Mouse (Mus musculus) E14TG2a.4 (cell line): ENCODE results near the gene Ina.
A peak's percentile ranks its signal among the peaks of the same experiment; 100 is the strongest.

Experiments
- H3K27me3 ChIP-seq: 2 replicates; pipeline ENCODE4 v1.6.1; 2014; ENCODE audit warnings: low read length, control low read depth; ENCODE audit not compliant: insufficient read depth
- H3K36me3 ChIP-seq: 2 replicates; pipeline ENCODE4 v1.6.1; 2014; ENCODE audit warnings: low read length, control low read depth; ENCODE audit not compliant: insufficient read depth
- H3K4me1 ChIP-seq: replicated peaks from 2 replicates; pipeline ENCODE4 v1.6.1; 2014; ENCODE audit warnings: low read depth, low read length, control low read depth
- H3K4me3 ChIP-seq: replicated peaks from 2 replicates; pipeline ENCODE4 v1.5.1; 2014; ENCODE audit warnings: mild to moderate bottlenecking, low read length
- H3K9me3 ChIP-seq: 2 replicates; pipeline ENCODE4 v1.6.1; 2014; ENCODE audit warnings: low read length, control low read depth
- CTCF ChIP-seq: conservative IDR thresholded peaks from 2 replicates; pipeline ENCODE4 v1.5.1; 2014; ENCODE audit warnings: low read length
- NANOG ChIP-seq: IDR thresholded peaks from 2 replicates; pipeline ENCODE4 v1.6.1; 2014; ENCODE audit warnings: borderline replicate concordance, low read length, mixed read lengths
- POU5F1 ChIP-seq: IDR thresholded peaks from 2 replicates; pipeline ENCODE4 v1.6.1; 2014; ENCODE audit warnings: low read length, borderline replicate concordance

Ina gene

DNA sequence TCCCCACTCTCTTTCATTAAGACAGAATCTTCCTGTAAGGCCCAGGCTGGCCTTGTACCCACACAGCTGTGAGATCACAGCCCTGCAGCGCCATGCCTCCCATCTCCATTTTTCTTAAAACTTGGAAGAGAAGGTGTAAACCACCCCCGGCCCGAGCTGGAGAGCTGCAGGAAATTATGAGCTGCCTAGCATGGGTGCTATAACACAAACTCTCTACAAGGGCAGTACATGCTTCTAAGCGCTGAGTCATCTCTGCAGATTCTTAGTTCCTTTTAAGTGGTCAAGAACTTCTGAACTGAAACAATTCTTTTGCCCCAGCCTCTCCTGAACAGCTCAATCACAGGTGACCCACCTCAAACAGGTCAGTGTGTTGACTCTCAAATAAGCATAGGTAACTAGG lies 20.4 kb downstream of the Ina start:
- Histone ChIP-seq H3K4me1 (peaks cover 8% of the 10 kb centered on the region), H3K4me3 (no peak overlapping the region), H3K36me3 (peaks cover 81% of the 10 kb centered on the region), H3K9me3 (no peaks in the 10 kb centered on the region), H3K27me3 (no peaks in the 10 kb centered on the region)
- TF ChIP-seq NANOG: no peak
- no peak for TF ChIP-seq POU5F1
- TF ChIP-seq CTCF: no peak

DNA sequence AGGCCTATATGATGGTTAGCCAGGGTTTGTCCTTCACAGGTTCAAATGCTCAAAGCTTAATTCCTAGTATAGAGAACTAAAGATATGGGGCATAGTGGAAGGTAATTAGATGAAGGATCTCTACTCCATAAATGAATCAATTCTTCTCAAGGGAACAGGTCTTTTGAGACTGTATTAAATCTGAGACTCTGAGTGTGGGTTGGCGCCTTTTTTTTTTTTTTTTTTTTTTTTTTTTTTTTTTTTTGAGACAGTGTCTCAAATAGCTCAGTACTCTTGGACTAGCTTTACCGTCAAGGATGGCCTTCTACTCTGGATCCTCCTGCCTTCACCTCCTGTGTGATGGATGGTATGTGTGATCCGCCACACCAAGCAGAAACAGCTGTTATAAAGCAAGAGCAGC lies 22.1 kb downstream of the Ina start:
- no peaks in the 10 kb centered on the region for H3K27me3 ChIP-seq
- peaks cover 19% of the 10 kb centered on the region for H3K4me1 ChIP-seq
- H3K9me3 ChIP-seq: no peaks in the 10 kb centered on the region
- H3K36me3 ChIP-seq: peaks cover 97% of the 10 kb centered on the region
- TF ChIP-seq POU5F1: no peak
- no peak for TF ChIP-seq NANOG
- no peak for TF ChIP-seq CTCF
- H3K4me3 ChIP-seq: no peak overlapping the region

DNA sequence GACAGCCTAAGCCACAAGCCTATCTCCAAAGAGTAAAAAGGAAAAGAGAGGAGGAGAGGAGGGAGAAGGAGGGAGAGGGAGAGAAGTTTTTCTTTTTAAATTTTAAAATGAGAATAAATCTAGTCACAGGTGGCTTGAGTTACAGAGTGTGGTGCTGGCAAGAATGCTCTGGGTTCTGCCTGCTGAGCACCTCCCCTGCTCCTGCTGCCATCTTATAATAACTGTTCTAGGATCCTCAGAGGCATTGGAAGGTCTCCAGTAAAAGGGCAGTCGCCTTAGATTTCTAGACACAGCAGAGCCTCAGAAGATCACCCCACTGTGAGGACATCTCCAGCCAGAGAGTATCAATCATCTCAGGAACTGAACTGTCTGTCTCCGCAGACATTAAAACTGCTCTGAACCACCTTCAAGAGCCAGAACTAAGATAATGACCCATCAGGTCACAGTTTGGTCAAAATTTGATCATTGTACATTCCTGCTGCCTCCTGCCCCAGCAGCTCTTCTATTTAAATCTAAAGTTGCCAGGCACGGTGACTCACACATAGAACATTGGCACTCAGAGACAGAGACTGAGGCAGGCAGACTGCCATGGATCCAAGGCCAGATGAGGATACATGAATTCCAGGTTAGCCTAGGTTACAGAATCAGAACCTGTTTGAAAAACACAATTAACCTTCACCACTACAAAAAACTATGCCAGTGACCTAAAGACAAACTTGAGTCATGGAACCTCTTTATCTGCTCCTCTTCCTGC lies 26.4 kb downstream of the Ina start:
- Histone ChIP-seq H3K27me3 (no peaks in the 10 kb centered on the region), H3K36me3 (peaks cover 96% of the 10 kb centered on the region), H3K4me1 (peaks cover 36% of the 10 kb centered on the region), H3K9me3 (no peaks in the 10 kb centered on the region), H3K4me3 (no peak overlapping the region)
- TF ChIP-seq CTCF (no peak), NANOG (no peak), POU5F1 (no peak)

DNA sequence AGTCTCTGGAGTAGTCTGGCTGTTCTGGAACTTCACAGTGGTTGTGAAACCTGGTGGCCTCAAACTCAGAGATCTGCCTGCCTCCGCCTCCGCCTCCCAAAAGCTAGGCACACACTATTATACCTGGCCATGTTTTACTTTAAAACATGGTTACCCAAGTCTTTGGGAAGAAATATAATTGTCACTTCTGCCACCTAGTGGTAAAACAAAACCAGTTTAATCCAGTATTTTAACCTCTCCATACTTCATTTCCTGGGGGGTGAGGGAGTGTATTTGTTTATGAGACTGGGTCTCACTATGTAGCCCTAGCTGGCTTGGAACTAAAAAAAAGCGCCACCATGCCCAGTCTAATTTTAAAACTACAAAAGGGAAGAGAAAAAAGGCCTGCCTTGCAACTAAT lies 29.1 kb downstream of the Ina start:
- peak; percentile 21 for TF ChIP-seq CTCF
- no peak for TF ChIP-seq NANOG
- TF ChIP-seq POU5F1: no peak
- Histone ChIP-seq H3K36me3 (peaks cover 97% of the 10 kb centered on the region), H3K4me3 (no peak overlapping the region), H3K27me3 (no peaks in the 10 kb centered on the region), H3K4me1 (peaks cover 61% of the 10 kb centered on the region), H3K9me3 (no peaks in the 10 kb centered on the region)

DNA sequence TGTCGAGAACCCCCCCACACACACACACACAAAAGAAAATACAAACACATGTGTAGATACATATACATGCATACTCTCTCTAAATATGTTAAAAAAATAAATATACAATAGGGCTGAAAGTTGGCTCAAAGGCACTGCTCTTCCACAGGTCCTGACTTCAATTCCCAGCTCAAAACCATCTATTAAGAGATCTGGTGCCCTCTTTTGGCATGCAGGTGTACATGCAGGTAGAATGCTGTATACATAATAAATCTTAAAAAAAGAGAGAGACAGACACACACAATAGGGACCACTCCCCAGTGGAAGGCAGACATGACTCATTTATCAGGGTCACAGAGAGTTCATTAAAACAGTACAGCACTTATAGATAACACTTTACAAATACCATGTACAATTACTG lies 31.8 kb downstream of the Ina start:
- Histone ChIP-seq H3K4me1 (peaks cover 60% of the 10 kb centered on the region), H3K36me3 (peaks cover 75% of the 10 kb centered on the region), H3K27me3 (no peaks in the 10 kb centered on the region), H3K9me3 (no peaks in the 10 kb centered on the region), H3K4me3 (no peak overlapping the region)
- TF ChIP-seq CTCF: no peak
- TF ChIP-seq POU5F1: no peak
- TF ChIP-seq NANOG: no peak

DNA sequence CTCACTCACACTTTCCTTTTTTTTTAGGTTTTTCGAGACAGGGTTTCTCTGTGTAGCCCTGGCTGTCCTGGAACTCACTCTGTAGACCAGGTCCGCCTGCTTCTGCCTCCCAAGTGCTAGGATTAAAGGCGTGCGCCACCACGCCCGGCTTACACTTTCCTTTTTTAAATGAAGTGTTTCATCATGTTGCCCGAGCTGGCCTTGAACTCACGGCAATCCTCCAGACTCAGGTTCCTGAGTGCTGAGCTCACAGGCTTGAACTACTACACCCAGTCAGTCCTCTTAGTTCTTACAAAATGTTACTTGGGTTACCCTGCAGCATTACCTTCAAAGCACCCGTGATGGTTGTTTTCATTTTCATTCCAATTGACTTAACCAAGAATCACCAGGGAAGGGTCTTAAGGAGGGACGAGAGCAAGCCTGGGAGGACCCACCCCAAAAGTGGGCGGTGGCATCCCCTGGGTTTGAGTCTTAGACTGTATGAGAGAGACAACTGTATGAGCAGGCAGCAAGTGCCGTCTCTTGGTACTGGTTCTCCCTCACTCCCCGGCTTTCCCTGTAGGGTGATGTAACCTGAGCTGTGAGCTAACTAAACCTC lies 32.8 kb downstream of the Ina start:
- Histone ChIP-seq H3K4me1 (peaks cover 60% of the 10 kb centered on the region), H3K27me3 (no peaks in the 10 kb centered on the region), H3K36me3 (peaks cover 65% of the 10 kb centered on the region), H3K4me3 (no peak overlapping the region), H3K9me3 (no peaks in the 10 kb centered on the region)
- TF ChIP-seq CTCF (no peak), POU5F1 (no peak), NANOG (no peak)

DNA sequence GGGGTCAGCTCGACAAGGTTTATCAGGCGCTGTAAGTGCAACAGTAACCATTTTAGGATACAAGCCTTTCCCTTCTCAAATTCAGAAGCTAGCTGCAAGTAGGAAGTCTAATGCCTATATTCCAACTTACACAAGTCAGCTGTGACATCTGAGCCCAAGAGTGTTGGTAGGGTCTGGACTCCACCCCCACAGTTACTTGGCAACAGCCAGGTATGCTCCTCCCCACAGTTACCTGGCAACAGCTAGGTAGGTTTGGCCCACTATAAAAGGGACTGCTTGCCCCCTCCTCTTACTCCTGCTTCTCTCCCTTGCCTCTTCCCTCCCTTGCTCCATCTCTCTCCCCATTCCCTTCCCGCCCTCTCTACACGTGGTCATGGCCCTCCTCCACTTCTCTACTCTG lies 34.6 kb downstream of the Ina start:
- TF ChIP-seq NANOG (no peak), CTCF (no peak)
- Histone ChIP-seq H3K4me1 (peaks cover 53% of the 10 kb centered on the region), H3K9me3 (no peaks in the 10 kb centered on the region), H3K27me3 (no peaks in the 10 kb centered on the region), H3K36me3 (peaks cover 50% of the 10 kb centered on the region), H3K4me3 (peak overlapping the region; percentile 98)

DNA sequence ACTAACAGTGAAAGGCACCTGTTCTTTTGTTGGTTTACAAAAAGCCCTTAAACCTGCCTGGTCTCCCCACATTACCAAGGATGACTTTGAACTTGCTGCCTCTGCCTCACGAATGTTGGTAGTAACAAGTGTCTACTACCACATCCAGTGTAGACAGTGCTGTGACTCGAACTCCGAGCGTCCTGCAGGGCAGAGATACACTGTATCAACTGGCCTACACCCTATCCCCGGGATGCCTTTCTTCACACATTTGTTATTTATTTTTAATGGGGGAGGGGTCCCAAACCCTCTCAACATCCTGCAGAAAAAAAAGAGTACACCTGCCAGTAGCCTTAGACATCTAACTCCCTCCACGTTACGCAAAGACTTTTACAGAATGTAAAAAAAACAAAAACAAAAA lies 35.3 kb downstream of the Ina start:
- no peaks in the 10 kb centered on the region for H3K9me3 ChIP-seq
- H3K4me1 ChIP-seq: peaks cover 47% of the 10 kb centered on the region
- peaks cover 42% of the 10 kb centered on the region for H3K36me3 ChIP-seq
- H3K27me3 ChIP-seq: no peaks in the 10 kb centered on the region
- H3K4me3 ChIP-seq: peak overlapping the region; percentile 98
- TF ChIP-seq NANOG: no peak
